Mouse (Mus musculus) heart, embryonic 10.5 days (tissue): ENCODE measurements around the gene Gm11559. TPM values are rescaled to one million over a fixed set of nuclear protein-coding genes. Genes with fewer than 3 reads are reported as not detected.
"Not testable (repeated sequence)": the region's sequence is repeated elsewhere in the genome, so short reads cannot be mapped to it uniquely, and the experiment has no call there.

Source experiments
- DNase-seq: peaks from one replicate; pipeline ENCODE4 v3.0.0-alpha.2; 2017; ENCODE audit warnings: low spot score
- H3K27ac ChIP-seq: fragments of 300-500 bp; sonication (generic); 2 replicates; pipeline ENCODE4 v1.5.1; 2016; ENCODE audit warnings: mild to moderate bottlenecking
- H3K27me3 ChIP-seq: fragments of 300-500 bp; sonication (generic); 2 replicates; pipeline ENCODE4 v1.6.1; 2016; ENCODE audit warnings: mild to moderate bottlenecking; ENCODE audit not compliant: poor library complexity, insufficient read depth, severe bottlenecking
- H3K36me3 ChIP-seq: fragments of 300-500 bp; sonication (generic); 2 replicates; pipeline ENCODE4 v1.6.1; 2016; ENCODE audit warnings: mild to moderate bottlenecking, moderate library complexity
- H3K4me1 ChIP-seq: fragments of 300-500 bp; sonication (generic); 2 replicates; pipeline ENCODE4 v1.6.1; 2016; ENCODE audit warnings: mild to moderate bottlenecking
- H3K4me3 ChIP-seq: fragments of 300-500 bp; sonication (generic); 2 replicates; pipeline ENCODE4 v1.5.1; 2016; ENCODE audit warnings: mild to moderate bottlenecking, moderate library complexity
- H3K9me3 ChIP-seq: fragments of 300-500 bp; sonication (generic); 2 replicates; pipeline ENCODE4 v1.6.1; 2016; ENCODE audit warnings: mild to moderate bottlenecking, moderate library complexity
- WGBS: fragments of 180-500 bp; shearing (Covaris S2); methylation state at CpG from one replicate; pipeline ENCODE4 v1.1.7; 2016; 5-methylcytosine and 5-hydroxymethylcytosine counted together
- polyA plus RNA-seq: library from polyadenylated mRNA; unstranded; fragments of >200 nt; fragmentation: Nextera tagmentation; extraction: Ambion mirVana; gene quantifications from 2 replicates; pipeline ENCODE4 v1.2.1, GENCODE M21; 2016

Gene Gm11559
- not detected in 2 replicates for polyA plus RNA-seq

- H3K36me3 ChIP-seq, H3K9me3 ChIP-seq, H3K27me3 ChIP-seq, DNase-seq, H3K27ac ChIP-seq, H3K4me3 ChIP-seq, H3K4me1 ChIP-seq: not testable (repeated sequence)
- WGBS: 52% methylated on average over 1 of the region's 1 CpGs
These were observed at the start of gene Gm11559 for GRCm38 (mm10) chr11:99864176-99864575. Gm11559 (plus strand) TSS chr11:99864476.

DNA sequence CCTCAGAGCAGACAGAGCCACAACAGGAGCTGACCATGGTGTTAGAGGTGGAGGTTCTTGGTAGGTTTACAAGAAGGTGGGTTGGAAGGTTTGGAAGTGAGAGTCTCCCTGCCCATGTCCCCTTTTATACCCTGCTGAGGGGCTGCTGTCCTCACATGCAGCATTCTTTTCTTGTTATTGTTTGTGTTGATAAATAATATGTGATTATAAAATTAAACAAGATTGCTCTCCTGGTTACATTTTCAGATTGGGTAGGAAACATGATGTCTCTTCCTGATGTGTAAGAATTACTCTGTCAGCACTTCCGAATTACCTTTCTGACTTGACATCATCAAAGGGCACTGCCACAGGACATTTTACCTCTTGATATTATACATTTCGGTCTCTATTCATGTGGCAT is 48.7 kb upstream of the Gm11559 start, which contains the start of gene Gm11564:
TSS of gene Gm11564 (minus strand) at position 101 of the 400 bp plus-strand sequence.
- H3K4me3 ChIP-seq, H3K27me3 ChIP-seq, H3K36me3 ChIP-seq, H3K4me1 ChIP-seq, DNase-seq, H3K9me3 ChIP-seq, H3K27ac ChIP-seq: not testable (repeated sequence)
- 78% methylated on average over 2 of the region's 2 CpGs for WGBS

GRCm38 (mm10) chr11:99837966-99838365 is 26.3 kb upstream of the Gm11559 start, which contains the start of gene 2300003K06Rik:
2300003K06Rik (minus strand) TSS chr11:99838066.
- DNase-seq: no peak
- Histone ChIP-seq H3K36me3 (no peaks in the 10 kb centered on the region), H3K27ac (no peak within 1 kb of the TSS), H3K4me1 (no peaks in the 10 kb centered on the region), H3K9me3 (no peaks in the 10 kb centered on the region), H3K27me3 (no peaks in the 10 kb centered on the region), H3K4me3 (no peak within 1 kb of the TSS)
- 68% methylated on average over 1 of the region's 1 CpGs for WGBS

GRCm38 (mm10) chr11:99842185-99842584 is 22.1 kb upstream of the Gm11559 start:
- no peaks in the 10 kb centered on the region for H3K36me3 ChIP-seq
- H3K4me1 ChIP-seq: no peaks in the 10 kb centered on the region
- H3K4me3 ChIP-seq: no peak overlapping the region
- no peak for DNase-seq
- WGBS: 77% methylated on average over 1 of the region's 1 CpGs
- H3K27ac ChIP-seq: no peak overlapping the region
- H3K9me3 ChIP-seq: no peaks in the 10 kb centered on the region
- no peaks in the 10 kb centered on the region for H3K27me3 ChIP-seq

DNA sequence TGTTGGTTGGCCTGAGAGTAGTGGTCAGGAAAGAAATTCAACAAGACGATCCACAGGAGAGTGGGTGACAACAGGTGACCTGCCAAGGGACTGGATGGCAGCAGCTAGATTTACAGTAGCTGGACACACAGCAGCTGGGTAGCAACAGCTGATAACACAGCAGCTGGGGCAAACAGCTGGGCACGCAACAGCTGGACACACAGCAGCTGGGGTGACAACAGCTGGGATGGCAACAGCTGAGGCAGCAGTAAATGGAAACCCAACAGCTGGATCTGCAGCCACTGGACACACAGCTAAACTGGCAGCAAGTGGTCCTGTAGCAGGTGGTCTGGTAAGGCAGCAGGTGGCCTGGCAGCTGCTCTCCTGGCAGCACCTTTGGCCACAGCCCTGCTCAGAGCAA is 17.5 kb upstream of the Gm11559 start:
- Histone ChIP-seq H3K27me3 (no peaks in the 10 kb centered on the region), H3K36me3 (no peaks in the 10 kb centered on the region), H3K9me3 (no peaks in the 10 kb centered on the region), H3K27ac (no peak overlapping the region), H3K4me1 (no peaks in the 10 kb centered on the region), H3K4me3 (no peak overlapping the region)
- WGBS: 91% methylated on average over 2 of the region's 2 CpGs
- no peak for DNase-seq

DNA sequence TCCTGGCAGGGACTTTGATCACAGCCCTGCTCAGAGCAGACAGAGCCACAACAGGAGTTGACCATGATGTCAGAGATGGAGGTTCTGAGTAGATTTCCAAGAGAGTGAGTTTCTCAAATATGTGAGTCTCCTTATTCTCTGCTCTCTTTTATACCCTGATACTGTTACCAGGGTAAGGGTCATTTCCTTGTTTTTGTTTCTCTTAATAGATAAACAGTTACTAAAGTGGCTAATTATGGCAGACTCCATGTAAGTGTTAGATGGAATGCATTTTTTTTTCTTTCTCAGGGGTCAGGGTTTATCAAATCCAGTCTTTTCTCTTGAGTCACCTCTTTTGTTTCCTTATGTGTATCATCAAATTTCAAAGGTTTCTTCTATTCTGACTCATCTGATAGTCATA is 12.8 kb upstream of the Gm11559 start, which contains the start of gene Krtap4-16:
TSS of gene Krtap4-16 (minus strand) at position 101 of the 400 bp plus-strand sequence.
- Histone ChIP-seq H3K4me1 (no peaks in the 10 kb centered on the region), H3K36me3 (no peaks in the 10 kb centered on the region), H3K4me3 (no peak within 1 kb of the TSS), H3K27ac (no peak within 1 kb of the TSS), H3K27me3 (no peaks in the 10 kb centered on the region), H3K9me3 (no peaks in the 10 kb centered on the region)
- no peak for DNase-seq

GRCm38 (mm10) chr11:99854121-99854520 is 10.2 kb upstream of the Gm11559 start:
- Histone ChIP-seq H3K4me3 (no peak overlapping the region), H3K4me1 (no peaks in the 10 kb centered on the region), H3K9me3 (no peaks in the 10 kb centered on the region), H3K36me3 (no peaks in the 10 kb centered on the region), H3K27me3 (no peaks in the 10 kb centered on the region), H3K27ac (no peak overlapping the region)
- DNase-seq: no peak
- 58% methylated on average over 3 of the region's 3 CpGs for WGBS

- Histone ChIP-seq H3K27ac (no peak within 1 kb of the TSS), H3K9me3 (no peaks in the 10 kb centered on the region), H3K4me3 (no peak within 1 kb of the TSS), H3K27me3 (no peaks in the 10 kb centered on the region), H3K36me3 (no peaks in the 10 kb centered on the region), H3K4me1 (no peaks in the 10 kb centered on the region)
- DNase-seq: no peak
- WGBS: 79% methylated on average over 2 of the region's 2 CpGs
These were observed 6.7 kb upstream of the Gm11559 start, which contains the start of gene Gm11568 for GRCm38 (mm10) chr11:99857617-99858016. Gm11568 (plus strand) TSS chr11:99857917.

GRCm38 (mm10) chr11:99858761-99859160 is 5.5 kb upstream of the Gm11559 start:
- Histone ChIP-seq H3K27me3 (no peaks in the 10 kb centered on the region), H3K36me3 (no peaks in the 10 kb centered on the region), H3K4me1 (no peaks in the 10 kb centered on the region), H3K27ac (no peak overlapping the region), H3K4me3 (no peak overlapping the region), H3K9me3 (no peaks in the 10 kb centered on the region)
- DNase-seq: no peak
- WGBS: 83% methylated on average over 2 of the region's 2 CpGs

GRCm38 (mm10) chr11:99873089-99873488 is 8.8 kb downstream of the Gm11559 start, which contains the start of gene Krtap9-1:
Krtap9-1 (plus strand) TSS chr11:99873389.
- H3K4me1 ChIP-seq, H3K36me3 ChIP-seq, H3K27me3 ChIP-seq, H3K27ac ChIP-seq, DNase-seq, H3K9me3 ChIP-seq, H3K4me3 ChIP-seq: not testable (repeated sequence)
- WGBS: 78% methylated on average over 1 of the region's 1 CpGs

DNA sequence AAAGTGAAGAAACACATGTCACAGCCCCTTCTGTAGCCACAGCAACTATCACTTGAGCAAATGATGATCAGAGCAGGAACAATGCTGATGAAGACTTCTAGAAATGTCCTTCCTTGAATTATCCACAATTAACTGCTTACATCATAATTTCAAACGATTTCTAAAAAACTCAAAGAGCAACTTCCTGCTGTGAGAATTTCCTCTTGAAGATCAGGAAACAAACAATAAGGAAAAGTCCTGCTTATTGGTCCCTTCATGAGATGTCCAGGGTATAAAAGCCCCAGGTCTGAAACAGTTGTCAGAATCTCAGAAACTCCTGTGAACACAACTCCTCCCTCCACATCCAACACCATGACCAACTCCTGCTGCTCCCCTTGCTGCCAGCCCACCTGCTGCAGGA is 14.6 kb downstream of the Gm11559 start, which contains the start of gene Gm11567:
TSS of gene Gm11567 (plus strand) at position 301 of the 400 bp plus-strand sequence.
- not testable (repeated sequence) for H3K9me3 ChIP-seq, H3K4me3 ChIP-seq, H3K4me1 ChIP-seq, H3K36me3 ChIP-seq, DNase-seq, H3K27ac ChIP-seq, H3K27me3 ChIP-seq
- 55% methylated on average over 1 of the region's 1 CpGs for WGBS

DNA sequence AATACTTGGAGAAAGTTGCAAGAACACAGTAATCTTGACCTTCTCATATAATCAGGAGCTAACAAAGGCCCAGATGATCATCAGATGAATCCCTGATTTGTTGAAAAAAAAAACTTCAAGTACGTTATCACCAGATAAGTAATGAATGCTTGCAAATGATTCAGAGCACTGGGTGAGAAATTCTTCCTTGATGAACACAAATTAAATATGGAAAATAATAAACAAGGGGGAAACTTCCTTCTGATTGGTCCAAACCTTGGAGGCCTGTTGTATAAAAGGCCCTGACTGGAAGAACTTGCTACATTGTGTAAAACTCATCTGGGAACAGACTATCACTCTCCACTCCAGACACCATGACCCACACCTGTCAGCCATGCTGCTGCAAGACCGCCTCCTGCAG is 43.3 kb downstream of the Gm11559 start, which contains the start of gene Krtap31-1:
TSS of gene Krtap31-1 (plus strand) at position 301 of the 400 bp plus-strand sequence.
- no peak within 1 kb of the TSS for H3K27ac ChIP-seq
- no peaks in the 10 kb centered on the region for H3K27me3 ChIP-seq
- H3K9me3 ChIP-seq: no peaks in the 10 kb centered on the region
- DNase-seq: no peak
- no peak within 1 kb of the TSS for H3K4me3 ChIP-seq
- H3K36me3 ChIP-seq: no peaks in the 10 kb centered on the region
- H3K4me1 ChIP-seq: no peaks in the 10 kb centered on the region
- 76% methylated on average over 2 of the region's 2 CpGs for WGBS

- Histone ChIP-seq H3K4me3 (no peak within 1 kb of the TSS), H3K27me3 (no peaks in the 10 kb centered on the region), H3K9me3 (no peaks in the 10 kb centered on the region), H3K4me1 (no peaks in the 10 kb centered on the region), H3K27ac (no peak within 1 kb of the TSS), H3K36me3 (no peaks in the 10 kb centered on the region)
- no peak for DNase-seq
- 87% methylated on average over 3 of the region's 3 CpGs for WGBS
These were observed 50.2 kb downstream of the Gm11559 start, which contains the start of gene Gm11565 for GRCm38 (mm10) chr11:99914451-99914850. Gm11565 (plus strand) TSS chr11:99914751.
